ENCODE assay signal across 9 mouse cellular contexts in the genomic region with DNA sequence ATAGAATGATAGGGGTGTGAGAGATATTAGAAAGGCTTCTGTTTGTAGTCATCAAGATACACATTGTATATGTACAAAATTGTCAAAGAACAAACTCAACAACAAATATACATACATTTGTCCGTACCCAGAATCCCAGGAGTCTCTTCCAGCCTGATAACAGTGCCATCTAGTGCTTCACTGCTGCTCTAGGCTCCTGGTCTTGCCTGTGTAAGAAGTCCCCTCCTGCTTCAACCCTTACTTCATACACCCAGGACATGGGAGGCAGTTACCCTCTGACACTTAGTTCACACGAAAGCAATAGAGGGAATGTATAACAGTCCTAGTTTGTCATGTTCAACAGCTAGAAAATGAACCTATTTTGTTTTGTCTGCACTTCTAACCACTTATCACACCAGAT.
DNase-seq lines count a peak whose midpoint lies in the region; ATAC-seq and TF ChIP-seq lines count a peak whose summit lies in the region.
"Had no signal": no experiment of that assay in that cellular context is flagged by ENCODE, and none has a peak within 500 bp of the region (broad histone marks: within the 10 kb centered on the region; RNA-seq: fewer than 3 reads in every experiment).

No protein-coding gene starts in this region.

- no peaks in the 10 kb centered on the region for H3K9me3 ChIP-seq in embryonic facial prominence, embryonic 12.5 days
- no peaks in the 10 kb centered on the region for H3K9me3 ChIP-seq in embryonic facial prominence, embryonic 10.5 days
- no peaks in the 10 kb centered on the region for H3K9me3 ChIP-seq in embryonic facial prominence, embryonic 13.5 days
- H3K9me3 ChIP-seq: heart, embryonic 13.5 days had no signal

- peaks cover 5% of the 10 kb centered on the region; the same call in 1 of the 2 replicates for H3K36me3 ChIP-seq in embryonic facial prominence, embryonic 12.5 days
- peaks cover 6% of the 10 kb centered on the region; the same call in 1 of the 2 replicates for H3K36me3 ChIP-seq in embryonic facial prominence, embryonic 10.5 days (replicated peaks)
- H3K36me3 ChIP-seq in embryonic facial prominence, embryonic 13.5 days: peaks cover 9% of the 10 kb centered on the region; the same call in 1 of the 2 replicates

- peaks cover 3% of the 10 kb centered on the region; the same call in 1 of the 2 replicates for H3K4me1 ChIP-seq in embryonic facial prominence, embryonic 12.5 days
- H3K4me1 ChIP-seq in embryonic facial prominence, embryonic 10.5 days: peaks cover 9% of the 10 kb centered on the region
- 0 out of 2 replicates have a peak, but pooled peaks cover 3% of the 10 kb centered on the region for H3K4me1 ChIP-seq in embryonic facial prominence, embryonic 13.5 days

- no peak for ATAC-seq in embryonic facial prominence, embryonic 12.5 days (ENCODE audit: insufficient number of reproducible peaks, insufficient read depth, low FRiP score, low TSS enrichment)
- ATAC-seq in embryonic facial prominence, embryonic 13.5 days (ENCODE audit: insufficient number of reproducible peaks, insufficient read depth, low FRiP score, low TSS enrichment, low read depth): no peak
- no peak for ATAC-seq in megakaryocyte progenitor cell, adult 5-6 weeks (replicated peaks; ENCODE audit: poor library complexity)

- WGBS in embryonic facial prominence, embryonic 12.5 days: 74% methylated on average over 2 of the region's 2 CpGs
- WGBS in embryonic facial prominence, embryonic 10.5 days: 75% methylated on average over 2 of the region's 2 CpGs
- 78% methylated on average over 2 of the region's 2 CpGs for WGBS in embryonic facial prominence, embryonic 13.5 days

- no peak overlapping the region for H3K4me3 ChIP-seq in embryonic facial prominence, embryonic 12.5 days
- no peak overlapping the region for H3K4me3 ChIP-seq in embryonic facial prominence, embryonic 10.5 days
- no peak overlapping the region for H3K4me3 ChIP-seq in layer of hippocampus, adult 2 months
- no peak overlapping the region for H3K4me3 ChIP-seq in embryonic facial prominence, embryonic 13.5 days
- H3K4me3 ChIP-seq: heart, embryonic 13.5 days had no signal

- TF ChIP-seq CTCF in layer of hippocampus, adult 2 months (conservative IDR thresholded peaks at IDR 0.05): peak; percentile 78

- H3K9ac ChIP-seq in embryonic facial prominence, embryonic 12.5 days: no peak overlapping the region
- H3K9ac ChIP-seq in embryonic facial prominence, embryonic 13.5 days: no peak overlapping the region
- H3K9ac ChIP-seq: heart, embryonic 13.5 days had no signal

- H3K27me3 ChIP-seq in embryonic facial prominence, embryonic 12.5 days: no peaks in the 10 kb centered on the region
- H3K27me3 ChIP-seq in embryonic facial prominence, embryonic 10.5 days (replicated peaks; ENCODE audit: low read depth, poor library complexity, severe bottlenecking): no peaks in the 10 kb centered on the region
- H3K27me3 ChIP-seq in embryonic facial prominence, embryonic 13.5 days: no peaks in the 10 kb centered on the region
- H3K27me3 ChIP-seq: heart, embryonic 13.5 days had no signal

- no peak overlapping the region for H3K4me2 ChIP-seq in embryonic facial prominence, embryonic 12.5 days (replicated peaks)
- H3K4me2 ChIP-seq in embryonic facial prominence, embryonic 13.5 days: no peak overlapping the region
- H3K4me2 ChIP-seq: heart, embryonic 13.5 days had no signal

- H3K27ac ChIP-seq in embryonic facial prominence, embryonic 12.5 days: 0 out of 2 replicates have a peak overlapping the region, but pooled peaks have one; percentile 36
- H3K27ac ChIP-seq in embryonic facial prominence, embryonic 10.5 days (replicated peaks): no peak overlapping the region
- H3K27ac ChIP-seq in layer of hippocampus, adult 2 months: no peak overlapping the region
- peak overlapping the region; percentile 55; the same call in 1 of the 2 replicates for H3K27ac ChIP-seq in embryonic facial prominence, embryonic 13.5 days
- H3K27ac ChIP-seq: heart, embryonic 13.5 days had no signal

- no peak for DNase-seq in embryonic facial prominence, embryonic 10.5 days (ENCODE audit: low spot score)
- no peak for DNase-seq in layer of hippocampus, adult 2 months (ENCODE audit: low spot score in 2 of 2)
- DNase-seq in layer of hippocampus, adult 9-11 months: no peak
- DNase-seq in 416B (ENCODE audit: low read depth): peak; percentile 6
- no peak for DNase-seq in spleen, postnatal 10 days (ENCODE audit: low spot score in 2 of 2)

Comparison
In these comparisons a context has a peak if more than half of its experiments do, and no peak if none do; other contexts are left out.
1. H3K27ac ChIP-seq: peak in embryonic facial prominence, embryonic 12.5 days (single experiment) and embryonic facial prominence, embryonic 13.5 days (single experiment); none in embryonic facial prominence, embryonic 10.5 days (single experiment) and layer of hippocampus, adult 2 months (single experiment).